Mouse (Mus musculus): ENCODE measurements around the gene Smim1.

Smim1 gene

DNA sequence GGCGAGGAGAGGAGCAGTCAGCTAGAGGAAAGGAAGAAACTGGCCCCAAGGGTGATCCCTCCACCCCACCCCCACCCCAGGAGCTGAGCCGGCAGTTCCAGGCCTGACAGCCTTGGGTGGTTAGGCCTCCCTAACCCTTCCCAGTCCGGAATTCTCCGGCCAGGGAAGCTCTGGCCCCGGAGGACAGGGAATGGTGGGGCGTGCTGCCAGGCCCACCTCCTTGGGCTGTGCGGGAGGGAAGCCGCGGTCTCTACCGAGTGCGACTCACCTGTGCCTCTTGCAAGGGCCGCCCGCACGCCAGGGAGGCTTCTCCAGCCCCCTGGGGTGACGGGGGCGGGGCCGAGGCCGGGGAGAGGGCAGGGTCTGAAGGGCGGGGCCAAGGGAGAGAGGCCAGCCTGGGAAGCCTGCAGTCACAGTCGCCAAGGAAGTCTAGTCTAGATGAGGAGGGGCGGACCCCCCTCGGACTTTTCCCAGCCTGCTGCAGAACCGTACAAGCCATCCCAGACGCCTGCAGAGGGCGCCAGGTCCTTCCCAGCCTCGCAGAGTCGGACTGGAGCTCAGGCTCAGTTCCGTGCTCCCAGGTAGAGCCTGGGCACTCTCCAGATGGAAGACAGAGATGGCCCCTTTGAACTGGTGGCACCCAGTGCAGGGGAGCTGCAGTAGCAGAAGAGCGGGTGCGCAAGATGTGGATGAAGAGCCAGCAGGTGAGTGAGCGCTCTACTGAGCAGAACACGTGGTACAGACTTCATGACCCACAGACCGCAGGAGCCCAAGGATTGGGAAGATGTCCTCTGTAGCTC, at the start of gene Smim1:
TSS of gene Smim1 (minus strand) at position 590 of the 800 bp plus-strand sequence.
- in situ Hi-C loops (cut with MseI, MboI), result no loop called here

DNA sequence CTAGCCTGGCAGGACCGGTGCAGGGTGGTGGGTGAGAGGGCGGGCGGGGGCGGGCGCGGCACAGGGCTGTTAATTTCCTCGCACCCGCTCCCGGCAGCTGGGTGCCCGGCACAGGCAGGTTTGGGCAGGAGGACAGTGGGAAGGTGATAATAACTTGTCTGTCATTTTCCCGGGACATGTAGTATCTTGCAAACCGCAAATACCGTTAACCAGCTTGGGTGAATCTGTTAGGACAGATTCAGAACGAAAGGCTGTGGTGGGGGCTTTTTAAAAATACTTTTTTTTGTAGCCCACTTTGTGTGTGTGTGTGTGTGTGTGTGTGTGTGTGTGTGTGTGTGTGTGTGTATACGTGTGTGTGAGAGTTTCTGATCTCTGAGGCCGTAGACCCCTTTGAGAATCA, 45.9 kb upstream of the Smim1 start:
- in situ Hi-C loops (cut with MseI, MboI), result no loop called here

DNA sequence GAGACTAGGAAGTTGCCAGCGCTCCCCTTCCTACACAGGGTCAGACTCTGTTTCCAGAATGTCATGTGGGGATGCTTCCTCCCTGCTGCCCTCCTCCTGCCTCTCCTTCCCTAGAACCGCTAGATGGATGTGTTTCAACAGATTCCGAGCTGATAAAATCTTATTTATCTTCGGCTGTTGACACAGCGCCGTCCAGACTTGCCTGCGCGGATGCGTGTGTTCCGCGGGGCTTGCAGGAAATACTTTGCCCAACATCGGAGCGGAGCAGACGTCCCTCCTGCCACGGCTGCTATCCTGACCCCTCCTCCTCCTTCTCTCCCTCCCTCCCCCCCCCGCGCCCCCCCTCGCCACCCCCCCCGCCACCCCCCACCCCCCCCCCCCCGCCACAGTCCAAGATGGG, 45.5 kb upstream of the Smim1 start:
- in situ Hi-C loops (cut with MseI, MboI), result no loop called here

DNA sequence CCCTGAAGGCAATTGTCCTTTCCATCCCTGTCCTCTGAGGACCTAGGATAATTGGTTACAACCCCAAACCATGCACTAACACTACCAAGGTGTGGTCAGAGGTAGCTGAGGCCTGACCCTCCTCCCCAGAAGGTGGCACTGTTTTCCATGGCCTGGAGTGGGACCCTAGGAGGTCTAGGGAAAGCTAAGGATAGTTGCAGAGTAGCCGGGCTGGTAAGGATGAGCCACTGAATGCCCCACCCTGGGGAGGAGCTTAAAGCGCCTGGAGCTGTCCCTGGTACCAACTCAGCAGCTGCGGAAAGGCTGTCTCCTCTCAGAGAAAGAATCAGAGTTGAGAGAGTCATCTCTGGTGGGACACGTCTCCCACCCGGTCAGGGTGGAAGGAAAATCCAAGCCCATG, 44.9 kb upstream of the Smim1 start:
- in situ Hi-C loops (cut with MseI, MboI), result no loop called here

DNA sequence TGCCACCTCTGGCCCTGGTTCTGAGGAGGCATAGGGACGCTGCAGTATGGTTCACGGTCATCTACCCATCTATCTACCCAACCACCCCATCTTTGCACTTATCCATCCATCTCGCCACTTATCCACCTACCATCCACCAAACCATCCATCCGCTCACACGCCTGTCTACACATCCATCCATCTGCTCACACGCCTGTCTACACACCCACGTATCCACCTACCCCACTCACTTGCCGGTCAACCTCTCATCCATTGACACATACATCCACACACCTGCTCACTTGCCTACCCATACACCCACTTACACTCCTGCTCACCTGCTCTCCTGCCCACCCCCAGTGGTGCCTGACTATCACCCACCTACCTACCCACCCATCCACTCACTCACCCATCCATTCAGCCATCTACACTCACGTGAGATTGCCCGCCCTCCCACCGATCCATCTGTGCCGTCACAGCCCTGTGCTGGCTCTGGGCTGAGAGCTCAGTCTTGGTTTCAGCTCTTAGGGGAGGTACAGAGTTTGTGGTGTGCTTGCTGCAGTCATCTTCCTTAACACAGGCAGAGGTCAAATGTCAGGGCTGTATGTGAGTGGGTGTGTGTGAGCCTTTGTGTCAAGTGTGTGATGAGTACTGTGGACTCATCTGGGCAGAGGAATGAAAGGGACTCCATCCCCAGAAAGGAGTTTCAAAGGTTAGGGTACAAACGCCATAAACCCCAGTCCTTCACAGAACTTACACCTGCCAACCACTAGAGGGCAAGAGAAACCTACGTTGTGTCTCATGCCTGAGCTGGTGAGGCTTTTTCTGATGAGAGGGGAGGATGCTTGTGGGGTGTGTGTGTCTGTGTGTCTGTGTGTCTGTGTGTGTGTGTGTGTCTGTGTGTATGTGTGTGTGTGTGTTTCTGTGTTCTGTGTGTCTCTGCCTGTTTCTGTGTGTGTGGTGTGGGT, 39.1 kb upstream of the Smim1 start:
- in situ Hi-C loops (cut with MseI, MboI), result loop anchor here in 1 of 2 experiments (10.0 kb wide), 1 partner anchor 90 kb away; no protein-coding TSS in a partner anchor

DNA sequence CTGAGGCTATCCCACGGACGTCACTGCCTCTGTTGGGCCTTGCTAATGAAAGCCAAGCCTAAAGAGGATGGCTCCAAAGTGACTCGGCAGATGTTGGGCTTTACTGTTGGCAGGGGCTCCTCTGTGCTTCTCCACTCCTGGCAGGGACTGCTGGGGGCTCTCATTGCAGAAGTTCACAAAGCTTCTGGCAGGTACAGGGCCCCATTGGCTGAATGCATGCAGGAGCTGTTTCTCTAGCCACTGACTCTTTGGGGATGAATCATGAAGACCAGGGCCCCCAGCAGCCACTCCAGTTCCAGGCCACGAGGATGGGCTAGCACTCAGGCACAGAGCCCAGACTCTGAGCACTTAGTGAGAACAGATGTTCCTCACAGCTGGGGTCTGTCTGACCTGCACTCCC, 31.7 kb upstream of the Smim1 start:
- in situ Hi-C loops (cut with MseI, MboI), result no loop called here

DNA sequence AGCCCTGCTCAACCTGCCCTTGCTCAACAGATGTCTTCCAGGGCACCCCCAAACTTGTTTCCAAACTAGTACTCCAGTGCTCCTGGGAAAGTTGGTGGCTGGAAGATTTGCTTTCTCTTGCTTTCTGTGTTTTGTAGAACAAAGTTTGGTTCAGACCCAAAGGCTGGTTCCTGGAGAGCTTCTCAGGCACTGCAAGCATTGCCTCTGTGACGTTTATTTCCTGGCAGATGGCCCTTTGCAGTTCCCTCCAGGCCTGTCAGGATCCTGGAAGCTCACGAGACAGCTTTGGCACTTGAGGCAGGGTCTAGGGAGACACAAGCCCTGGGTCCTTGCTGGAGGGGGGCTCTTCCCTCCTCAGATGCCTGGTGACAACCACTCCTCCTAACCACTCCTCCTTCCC, 30.6 kb upstream of the Smim1 start:
- in situ Hi-C loops (cut with MseI, MboI), result no loop called here

DNA sequence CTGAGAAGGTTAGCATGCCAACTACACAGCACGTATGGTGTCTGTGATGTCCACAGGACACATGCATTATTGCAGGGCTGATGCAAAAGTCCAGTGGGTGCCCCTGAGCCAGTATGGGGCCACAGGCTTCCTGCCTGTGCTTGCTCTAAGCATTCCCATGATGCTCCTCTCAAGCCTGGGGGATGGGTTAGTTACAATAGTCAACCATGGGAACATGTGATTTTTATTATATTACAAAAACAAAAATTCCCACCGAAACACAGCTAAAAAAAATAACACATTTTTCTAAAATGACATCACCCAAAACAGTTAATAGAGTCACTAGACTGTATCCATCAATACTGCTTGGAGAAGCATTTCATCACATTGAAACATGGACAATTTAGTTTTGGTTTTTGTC, 30.0 kb upstream of the Smim1 start:
- in situ Hi-C loops (cut with MseI, MboI), result no loop called here

DNA sequence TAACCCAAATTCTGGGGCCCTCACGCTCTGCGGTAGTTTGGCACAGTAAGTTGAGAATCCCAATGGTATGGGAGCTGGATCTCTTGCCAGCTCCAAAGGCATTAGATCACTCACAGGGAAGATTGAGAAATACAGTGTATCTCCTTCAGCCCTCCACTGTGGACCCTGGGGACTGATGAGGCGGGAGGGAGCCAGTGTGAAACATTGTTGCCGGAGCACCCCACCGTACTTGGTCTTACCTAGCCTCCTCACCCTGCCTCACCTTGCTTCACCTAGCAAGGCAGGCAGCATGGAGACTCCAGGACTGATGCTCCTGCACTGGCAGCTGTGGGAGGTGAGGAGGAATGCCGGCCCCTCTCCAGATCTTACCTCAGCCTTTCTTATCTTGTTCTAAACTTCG, 29.5 kb upstream of the Smim1 start:
- in situ Hi-C loops (cut with MseI, MboI), result no loop called here

DNA sequence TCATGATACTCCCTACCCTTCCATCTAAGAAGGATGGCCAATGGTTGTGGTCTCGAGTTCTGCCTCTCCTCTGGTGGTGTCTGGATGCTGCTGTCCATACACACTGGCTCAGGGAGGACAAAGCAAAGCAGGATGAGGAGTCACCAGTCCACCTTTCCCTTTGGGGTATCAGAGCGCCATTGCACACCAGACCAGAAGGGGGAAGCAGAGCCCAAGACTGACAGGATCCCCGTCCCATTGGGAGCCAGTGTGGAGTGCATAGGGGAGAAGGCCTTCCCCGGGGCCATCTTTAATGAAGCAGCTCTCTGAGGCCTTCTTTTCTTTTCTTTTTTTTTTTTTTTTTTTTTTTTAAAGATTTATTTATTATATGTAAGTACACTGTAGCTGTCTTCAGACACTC, 27.0 kb upstream of the Smim1 start:
- in situ Hi-C loops (cut with MseI, MboI), result no loop called here

DNA sequence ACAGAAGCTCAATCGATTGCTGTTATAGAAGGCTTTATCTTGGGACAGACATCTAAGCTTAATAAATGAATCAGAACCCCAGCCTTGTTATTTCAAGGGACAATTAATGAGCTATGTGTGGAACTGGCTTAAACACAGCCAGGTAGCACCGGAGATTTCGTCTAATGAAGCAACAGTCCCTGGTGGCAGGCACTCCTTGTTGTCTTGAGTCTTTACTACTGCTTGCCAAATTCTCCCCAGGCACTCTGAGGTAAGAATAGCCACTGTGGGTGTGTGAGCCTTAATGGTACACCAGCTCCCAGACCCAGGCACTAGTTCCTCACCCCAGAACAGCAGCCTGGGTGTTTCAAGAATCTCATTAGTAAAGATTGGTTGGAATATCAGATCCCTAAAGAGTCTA, 25.4 kb upstream of the Smim1 start:
- in situ Hi-C loops (cut with MseI, MboI), result no loop called here

DNA sequence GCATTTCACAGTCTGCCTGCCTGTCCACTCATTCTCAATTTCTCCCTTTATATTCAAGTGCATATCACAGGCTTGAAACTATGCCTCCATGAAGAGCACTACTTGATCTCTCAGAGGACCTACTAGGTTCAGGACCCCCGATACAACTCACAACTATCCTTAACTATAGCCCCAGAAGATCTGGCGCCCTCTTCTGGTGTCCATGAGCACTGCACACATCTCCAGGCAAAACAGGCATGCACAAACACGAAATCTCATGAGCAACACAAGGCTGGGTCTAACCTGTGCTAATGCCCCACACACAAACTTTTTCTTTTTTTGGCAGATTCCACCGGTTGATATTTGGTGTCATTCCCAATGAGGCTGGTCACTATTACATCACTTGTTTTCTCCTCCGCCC, 19.8 kb upstream of the Smim1 start:
- in situ Hi-C loops (cut with MseI, MboI), result no loop called here

DNA sequence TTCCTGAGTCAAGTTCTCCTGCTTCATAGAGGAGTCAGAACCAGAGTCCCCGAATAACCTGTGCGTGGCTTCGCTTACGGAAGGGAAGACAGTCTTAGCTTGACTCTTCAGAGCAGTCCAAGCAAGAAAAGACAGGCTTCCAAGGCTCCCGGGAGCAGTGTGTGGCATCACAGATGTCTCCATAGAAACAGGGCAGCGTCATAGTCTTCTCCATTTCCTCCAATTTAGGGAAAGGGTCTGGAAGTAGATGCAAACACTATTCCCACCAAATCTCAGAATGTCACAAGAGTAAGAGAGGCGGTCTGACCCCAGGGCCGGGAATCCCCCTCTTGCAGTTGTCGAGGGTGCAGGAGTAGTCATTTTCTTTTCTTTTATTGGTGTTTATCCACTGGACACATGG, 16.5 kb upstream of the Smim1 start, which contains the start of gene Ccdc27:
TSS of gene Ccdc27 (minus strand) at position 101 of the 400 bp plus-strand sequence.
- in situ Hi-C loops (cut with MseI, MboI), result no loop called here

DNA sequence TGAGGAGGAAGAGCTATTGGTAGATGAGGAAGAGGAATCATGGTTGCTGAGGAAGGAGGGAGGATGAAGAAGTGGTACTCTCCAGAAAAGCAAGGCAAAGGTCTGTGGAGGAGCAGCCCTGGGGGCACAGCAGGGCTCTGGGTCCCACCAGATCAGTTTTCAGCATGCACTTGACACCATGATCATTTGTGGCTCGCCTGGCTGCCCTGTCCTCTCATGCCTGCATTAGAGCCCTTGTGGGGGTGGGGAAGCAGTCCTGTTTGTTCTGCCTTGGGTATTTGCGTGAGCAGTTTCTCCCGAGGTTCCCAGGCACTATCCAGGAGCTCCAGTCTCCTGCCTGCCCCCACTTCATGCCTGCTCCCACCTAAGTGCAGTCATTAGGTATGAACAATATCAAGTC, 11.1 kb upstream of the Smim1 start:
- in situ Hi-C loops (cut with MseI, MboI), result no loop called here

DNA sequence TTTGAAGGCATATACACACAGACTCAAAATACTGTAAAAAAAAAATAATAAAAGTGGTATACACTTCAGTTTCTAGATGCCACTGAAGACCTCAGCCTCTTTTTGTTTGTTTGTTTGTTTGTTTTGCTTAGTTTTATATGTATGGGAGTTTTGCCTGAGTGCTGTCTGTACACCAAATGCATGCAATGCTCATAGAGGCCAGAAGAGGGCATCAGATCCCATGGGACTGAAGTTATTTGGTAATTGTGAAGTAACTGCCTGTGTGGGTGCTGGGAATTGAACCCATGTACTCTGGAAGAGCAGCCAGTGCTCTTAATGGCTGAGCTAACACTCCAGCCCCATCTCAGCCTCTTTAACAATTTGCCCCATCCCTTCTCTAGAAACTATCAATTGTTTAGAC, 2.6 kb upstream of the Smim1 start:
- in situ Hi-C loops (cut with MseI, MboI), result no loop called here

DNA sequence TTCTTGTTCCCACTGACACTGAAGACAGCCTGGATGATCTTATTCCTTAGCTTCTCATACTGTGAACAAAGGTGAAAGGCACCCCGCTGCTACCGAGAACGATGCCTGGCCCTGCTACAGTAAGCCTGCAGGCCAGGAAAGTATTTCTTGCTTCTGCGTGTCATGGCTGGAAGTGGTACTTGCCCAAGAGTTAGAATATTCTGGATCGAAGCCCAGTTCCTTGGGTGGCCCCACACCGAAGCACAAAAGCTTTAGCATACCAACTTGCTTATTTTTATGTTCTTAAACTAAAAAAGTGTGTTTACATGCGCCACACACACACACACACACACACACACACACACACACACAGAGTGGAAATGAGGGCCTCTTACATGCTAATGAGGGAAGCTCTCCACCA, 2.0 kb upstream of the Smim1 start:
- in situ Hi-C loops (cut with MseI, MboI), result no loop called here

DNA sequence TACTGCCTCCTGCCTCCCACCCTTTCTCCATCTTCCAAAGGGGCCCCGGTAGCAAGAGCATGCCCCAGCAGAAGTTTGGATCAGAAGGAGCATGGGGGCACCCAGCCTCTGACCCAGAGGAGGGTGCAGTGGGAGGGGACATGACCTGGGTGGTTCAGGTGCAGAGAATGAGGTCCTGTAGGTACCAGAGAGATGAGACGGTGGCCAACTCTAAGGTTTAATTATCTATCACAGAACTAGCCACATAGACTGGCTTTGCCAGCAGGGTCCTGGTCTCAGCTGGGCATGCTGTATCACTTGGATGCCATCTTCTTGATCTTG, 371 bp upstream of the Smim1 start:
- in situ Hi-C loops (cut with MseI, MboI), result no loop called here

DNA sequence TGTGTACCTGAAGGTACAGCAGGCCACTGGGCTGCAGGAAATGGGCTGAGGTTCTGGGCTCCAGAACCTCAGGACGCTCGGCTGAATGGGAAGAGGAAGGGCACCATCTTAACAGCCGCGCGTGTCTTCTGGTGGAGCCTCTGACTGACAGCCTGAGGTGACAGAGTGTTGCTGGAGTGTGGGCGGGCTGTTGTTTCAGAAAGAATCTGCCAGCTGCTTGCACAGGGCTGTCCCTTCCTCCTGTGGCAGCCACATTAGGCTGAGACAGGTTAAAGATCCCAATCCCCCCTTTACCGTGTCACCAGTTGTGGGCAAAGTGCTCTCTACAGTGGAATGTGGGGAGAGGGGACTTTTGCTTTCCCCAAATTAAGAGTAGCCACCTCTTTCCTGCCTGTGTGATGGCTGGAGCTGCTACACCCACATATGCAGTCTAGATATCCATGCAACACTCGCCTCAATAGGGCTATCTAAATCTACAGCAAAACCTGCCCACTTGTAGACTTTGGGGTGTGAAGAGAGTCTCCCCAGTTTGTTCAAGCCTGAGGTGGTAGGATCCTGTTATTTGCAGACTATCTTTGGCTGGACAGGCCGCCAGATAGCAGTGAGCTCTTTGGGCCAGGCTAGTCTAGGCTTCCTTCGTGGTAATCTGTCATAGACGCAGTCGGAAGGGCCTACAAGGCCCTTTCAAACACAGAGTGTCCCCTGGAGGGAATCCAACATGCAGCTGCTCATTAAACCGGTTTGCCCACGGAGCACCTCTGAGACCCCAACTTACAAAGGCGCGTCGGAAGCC, 1.1 kb downstream of the Smim1 start:
- in situ Hi-C loops (cut with MseI, MboI), result no loop called here

DNA sequence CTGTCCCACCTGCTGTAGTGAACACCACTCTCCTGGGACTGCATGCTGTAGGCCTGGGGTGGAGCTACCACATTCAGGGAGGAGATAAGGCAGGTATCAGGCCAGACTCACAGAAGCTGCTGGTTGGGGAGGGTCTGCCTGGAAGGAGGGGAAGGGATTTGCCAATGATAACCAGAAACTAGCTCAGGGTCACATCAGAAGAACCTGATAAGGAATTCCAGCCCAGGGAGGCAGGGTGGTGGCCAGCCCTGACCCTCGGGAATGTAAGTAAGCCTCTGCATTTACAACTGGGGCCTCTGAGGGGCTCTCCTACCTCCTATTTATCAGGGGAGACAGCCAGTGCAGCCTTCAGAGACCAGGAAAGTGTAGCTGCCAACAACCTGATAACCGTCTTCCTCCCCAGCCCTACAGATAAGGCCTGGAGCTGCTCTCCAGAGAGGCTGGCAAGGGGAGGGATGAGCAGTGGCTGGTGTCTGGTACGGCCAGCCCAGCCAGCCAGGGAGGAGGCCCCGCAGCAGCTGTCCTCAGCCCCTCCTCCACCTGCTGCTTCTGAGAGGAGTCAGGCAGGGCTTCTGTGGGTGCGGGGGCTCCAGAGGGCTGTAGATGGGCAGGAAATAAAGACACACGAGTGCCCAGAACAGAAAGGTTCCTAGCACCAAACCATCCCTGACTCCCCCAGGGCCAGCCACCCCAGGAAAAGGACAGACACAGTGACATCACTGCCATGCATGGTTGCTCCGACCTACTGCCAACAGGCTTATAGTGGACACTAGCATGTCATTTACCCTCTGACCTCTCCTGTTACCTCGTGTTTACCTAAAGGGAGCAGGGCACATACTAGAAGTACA, 2.1 kb downstream of the Smim1 start:
- in situ Hi-C loops (cut with MseI, MboI), result no loop called here

DNA sequence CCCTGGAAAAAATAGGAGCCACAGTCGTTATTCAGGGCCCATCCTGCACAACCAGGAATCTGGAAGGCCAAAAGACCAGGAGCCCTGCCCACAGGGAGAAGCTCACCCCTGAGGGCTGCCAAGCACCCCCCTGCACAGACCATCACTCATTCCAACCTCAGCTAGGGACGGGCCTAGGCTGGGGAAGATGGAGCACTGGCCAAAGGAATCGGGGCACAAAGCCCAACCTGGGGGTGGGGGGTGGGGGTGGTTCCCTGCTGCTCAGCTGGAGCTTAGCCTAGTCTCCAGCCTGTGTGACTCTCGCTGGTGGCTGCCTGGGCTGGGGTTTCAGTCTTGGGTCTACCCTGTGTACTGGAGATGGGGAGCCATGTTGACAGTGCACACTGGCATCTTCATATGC, 3.2 kb downstream of the Smim1 start:
- in situ Hi-C loops (cut with MseI, MboI), result no loop called here

DNA sequence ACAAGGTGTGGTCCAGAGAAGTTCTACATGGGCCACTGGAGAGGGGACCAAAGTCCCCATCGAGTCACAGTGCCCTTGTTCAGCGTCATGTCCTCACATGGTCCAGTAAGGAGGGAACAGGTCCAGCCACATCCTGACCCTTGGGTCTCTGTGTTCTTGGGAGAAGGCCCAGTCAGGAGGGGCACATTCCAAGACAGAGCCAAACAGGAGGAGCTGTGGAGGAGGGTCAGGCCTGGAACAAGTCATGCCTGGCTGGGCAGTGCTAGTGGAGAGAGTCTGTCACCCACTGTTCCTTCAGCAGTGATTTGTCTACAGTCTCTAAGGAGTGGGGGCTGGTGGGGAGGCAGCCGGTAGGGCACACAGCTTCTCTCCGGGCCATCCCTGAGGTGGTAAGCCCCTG, 3.6 kb downstream of the Smim1 start:
- in situ Hi-C loops (cut with MseI, MboI), result no loop called here

Data from mouse trophoblast stem cell (cell line).